Mouse (Mus musculus): ENCODE measurements around the gene Usp50. TPM values are rescaled to one million over a fixed set of nuclear protein-coding genes. Genes with fewer than 3 reads are reported as not detected.

Usp50 gene
- total and polyA plus RNA-seq, 3 experiments = 0.37 to 3.2 (median 0.89) TPM

DNA sequence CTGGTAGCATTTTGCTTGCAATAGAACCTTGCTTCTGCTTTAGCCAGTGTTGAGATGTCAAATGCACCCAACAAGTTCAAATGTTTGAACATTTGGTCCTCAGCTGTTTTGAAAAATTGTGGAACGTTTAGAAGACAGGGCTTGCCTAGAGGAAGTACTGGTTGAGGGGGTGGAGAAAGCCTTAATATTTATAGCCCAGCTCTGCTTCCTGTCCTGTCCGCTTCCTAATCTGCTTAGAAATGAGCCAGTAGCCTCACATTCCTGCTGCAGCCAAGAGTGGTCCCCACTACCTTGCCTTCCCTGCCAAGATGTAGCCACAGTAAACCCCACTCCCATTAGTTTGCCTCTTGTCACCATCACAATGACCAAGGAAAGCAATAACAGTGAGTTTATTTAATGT is 100.9 kb downstream of the Usp50 start:
- peaks cover 3% of the 10 kb centered on the region for H3K9me3 ChIP-seq (replicated peaks; ENCODE audit: low read length)

DNA sequence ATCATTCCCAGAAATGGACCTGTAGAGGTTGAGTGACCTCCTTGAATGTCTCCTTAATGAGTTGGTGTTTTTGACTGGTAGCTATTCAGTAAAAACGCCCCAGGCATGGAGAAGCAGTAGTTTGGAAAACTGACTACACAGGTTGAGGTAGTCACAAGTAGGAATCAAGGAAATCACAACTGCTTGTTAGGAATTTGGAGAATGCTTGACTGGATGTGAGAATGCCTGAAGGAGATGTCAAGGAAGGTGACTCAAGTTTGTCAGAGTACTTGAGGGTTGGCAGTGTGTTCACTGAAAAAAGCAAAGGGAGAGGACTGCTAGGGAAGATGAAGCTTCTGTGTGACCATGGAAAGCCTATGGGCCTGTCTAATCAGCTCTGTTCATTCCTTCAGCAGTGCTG is 105.9 kb downstream of the Usp50 start:
- in situ Hi-C loops (cut with MboI; ENCODE audit: low pct_ligation_motif_present, low pct_unique_long_range_greater_than_20kb, low sequenced_read_pairs) = no loop called here
- H3K27ac ChIP-seq (ENCODE audit: insufficient read depth, low read depth) = no peak overlapping the region
- H3K4me1 ChIP-seq (ENCODE audit: control insufficient read depth in 1 of 2, insufficient read depth in 2 of 2) = peaks cover 2 to 28% of the 10 kb centered on the region in 2 experiments; a peak in 3 of 4 replicates
- peaks cover 0 to 12% of the 10 kb centered on the region in 2 experiments for H3K36me3 ChIP-seq (replicated peaks in 1 of 2; ENCODE audit: control insufficient read depth in 1 of 2, insufficient read depth in 1 of 2, low read length in 1 of 2)
- peaks cover 47% of the 10 kb centered on the region for H3K79me2 ChIP-seq (replicated peaks; ENCODE audit: control insufficient read depth, extremely low read depth, insufficient read depth, poor library complexity, severe bottlenecking)
- H3K27me3 ChIP-seq (replicated peaks) = no peaks in the 10 kb centered on the region
- no peak overlapping the region for H3K4me3 ChIP-seq (replicated peaks in 1 of 3; ENCODE audit: low read depth in 2 of 3, low read length in 2 of 3, poor library complexity in 1 of 3)
- H3K9me3 ChIP-seq (replicated peaks; ENCODE audit: low read length) = no peaks in the 10 kb centered on the region
- TF ChIP-seq CTCF (conservative IDR thresholded peaks at IDR 0.05 in 1 of 2, IDR thresholded peaks at IDR 0.05 in 1 of 2; ENCODE audit: low read depth in 2 of 2, low read length in 2 of 2) (no peak), POLR2AphosphoS2 (IDR thresholded peaks at IDR 0.05; ENCODE audit: low read depth, low read length) (no peak; the same call in 1 of the 2 replicates), MAZ (IDR thresholded peaks at IDR 0.05; ENCODE audit: low read depth, low read length) (no peak), ZNF384 (IDR thresholded peaks at IDR 0.05; ENCODE audit: low read depth, low read length) (no peak), POLR2A (IDR thresholded peaks at IDR 0.05; ENCODE audit: low read depth, low read length) (no peak), NELFE (IDR thresholded peaks at IDR 0.05; ENCODE audit: low read depth, low read length) (no peak), MXI1 (IDR thresholded peaks at IDR 0.05; ENCODE audit: low read depth, low read length) (no peak), ZC3H11A (IDR thresholded peaks at IDR 0.05; ENCODE audit: low read depth, low read length) (no peak), SIN3A (IDR thresholded peaks at IDR 0.05; ENCODE audit: low read length) (no peak), HCFC1 (IDR thresholded peaks at IDR 0.05; ENCODE audit: low read depth, low read length) (no peak), ETS1 (conservative IDR thresholded peaks at IDR 0.05; ENCODE audit: low read depth, low read length) (no peak), JUND (conservative IDR thresholded peaks at IDR 0.05; ENCODE audit: low read depth, low read length) (no peak), IRF4 (IDR thresholded peaks at IDR 0.05; ENCODE audit: low read depth, low read length) (no peak)
- no peak overlapping the region; the same call in 1 of the 2 replicates for H3K9ac ChIP-seq (ENCODE audit: insufficient read depth, low read depth)
- H3K4me2 ChIP-seq (ENCODE audit: insufficient read depth, low read depth, poor library complexity, severe bottlenecking) = peak overlapping the region; percentile 96; the same call in 1 of the 2 replicates
- DNase-seq (ENCODE audit: extremely low read depth) = no peak
- dilution Hi-C loops (cut with MboI; ENCODE audit: extremely low pct_ligation_motif_present, extremely low pct_unique_long_range_greater_than_20kb, low sequenced_read_pairs) = no loop called here

More for the DNA sequence above, 100.9 kb downstream of the Usp50 start:
- H3K9ac ChIP-seq (ENCODE audit: insufficient read depth, low read depth) = no peak overlapping the region
- no peak overlapping the region for H3K4me3 ChIP-seq (replicated peaks in 1 of 3; ENCODE audit: low read depth in 2 of 3, low read length in 2 of 3, poor library complexity in 1 of 3)
- H3K27ac ChIP-seq (ENCODE audit: insufficient read depth, low read depth) = no peak overlapping the region
- TF ChIP-seq MAX (IDR thresholded peaks at IDR 0.05; ENCODE audit: low read length) = no peak
- no peak for TF ChIP-seq TBP (conservative IDR thresholded peaks at IDR 0.05; ENCODE audit: low read depth, low read length)
- TF ChIP-seq MAZ (IDR thresholded peaks at IDR 0.05; ENCODE audit: low read depth, low read length) = no peak
- TF ChIP-seq BHLHE40 (IDR thresholded peaks at IDR 0.05; ENCODE audit: low read depth, low read length) = no peak
- no peak for TF ChIP-seq IRF4 (IDR thresholded peaks at IDR 0.05; ENCODE audit: low read depth, low read length)
- no peak for TF ChIP-seq MYC (IDR thresholded peaks at IDR 0.05; ENCODE audit: low read depth, low read length)
- no peak for TF ChIP-seq USF1 (IDR thresholded peaks at IDR 0.05; ENCODE audit: low read depth, low read length)
- no peak for TF ChIP-seq GABPA (IDR thresholded peaks at IDR 0.05; ENCODE audit: insufficient replicate concordance, low read depth, low read length)
- no peak for TF ChIP-seq HCFC1 (IDR thresholded peaks at IDR 0.05; ENCODE audit: low read depth, low read length)
- no peak for TF ChIP-seq USF2 (conservative IDR thresholded peaks at IDR 0.05; ENCODE audit: low read depth, low read length)
- TF ChIP-seq ETS1 (conservative IDR thresholded peaks at IDR 0.05; ENCODE audit: low read depth, low read length) = no peak
- TF ChIP-seq CHD2 (IDR thresholded peaks at IDR 0.05; ENCODE audit: low read length) = no peak
- no peak for TF ChIP-seq RAD21 (IDR thresholded peaks at IDR 0.05; ENCODE audit: low read depth, low read length)
- no peak for TF ChIP-seq SIN3A (IDR thresholded peaks at IDR 0.05; ENCODE audit: low read length)
- no peak for TF ChIP-seq JUND (conservative IDR thresholded peaks at IDR 0.05; ENCODE audit: low read depth, low read length)
- no peak for TF ChIP-seq SMC3 (IDR thresholded peaks at IDR 0.05; ENCODE audit: low read depth, low read length)
- TF ChIP-seq MXI1 (IDR thresholded peaks at IDR 0.05; ENCODE audit: low read depth, low read length) = no peak
- TF ChIP-seq POLR2A (IDR thresholded peaks at IDR 0.05; ENCODE audit: low read depth, low read length) = no peak
- no peaks in the 10 kb centered on the region for H3K27me3 ChIP-seq (replicated peaks)
- peaks cover 7% of the 10 kb centered on the region for H3K79me2 ChIP-seq (replicated peaks; ENCODE audit: control insufficient read depth, extremely low read depth, insufficient read depth, poor library complexity, severe bottlenecking)
- peaks cover 1 to 19% of the 10 kb centered on the region in 2 experiments; a peak in 3 of 4 replicates for H3K4me1 ChIP-seq (ENCODE audit: control insufficient read depth in 1 of 2, insufficient read depth in 2 of 2)
- peaks cover 0 to 21% of the 10 kb centered on the region in 2 experiments for H3K36me3 ChIP-seq (replicated peaks in 1 of 2; ENCODE audit: control insufficient read depth in 1 of 2, insufficient read depth in 1 of 2, low read length in 1 of 2)
- no peak overlapping the region for H3K4me2 ChIP-seq (ENCODE audit: insufficient read depth, low read depth, poor library complexity, severe bottlenecking)
- dilution Hi-C loops (cut with MboI; ENCODE audit: extremely low pct_ligation_motif_present, extremely low pct_unique_long_range_greater_than_20kb, low sequenced_read_pairs) = no loop called here
- in situ Hi-C loops (cut with MboI; ENCODE audit: low pct_ligation_motif_present, low pct_unique_long_range_greater_than_20kb, low sequenced_read_pairs) = no loop called here
- no peak for DNase-seq (ENCODE audit: extremely low read depth)
